Mouse (Mus musculus): ENCODE results near the gene Sema3b.

DNA sequence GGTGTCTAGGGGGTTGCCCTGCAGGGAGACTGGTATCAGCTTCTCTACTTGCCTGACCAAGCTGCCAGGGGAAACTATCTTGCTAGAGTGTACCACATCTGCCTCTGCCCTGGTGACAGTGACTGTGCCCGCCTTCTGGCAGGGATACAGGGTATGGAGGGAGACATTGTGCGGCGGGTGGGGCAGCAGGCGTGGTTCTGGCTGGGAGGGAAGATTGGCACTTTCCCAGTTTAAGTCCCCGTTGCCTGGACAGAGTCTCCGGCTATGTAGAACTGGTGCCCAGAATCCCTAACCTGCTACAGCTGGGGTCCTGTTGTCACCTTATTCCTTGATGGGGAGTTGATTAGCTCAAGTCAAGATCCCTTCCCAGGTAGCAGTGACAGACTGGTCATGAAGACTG, 23.4 kb upstream of the Sema3b start:
- TF ChIP-seq POLR2A (IDR thresholded peaks at IDR 0.05; ENCODE audit: borderline replicate concordance, insufficient read depth, low read length) (no peak), CTCF (IDR thresholded peaks at IDR 0.05; ENCODE audit: borderline replicate concordance, insufficient read depth, low read depth, low read length) (no peak)
